Mouse (Mus musculus): ENCODE measurements around the gene Myom1. TPM values are rescaled to one million over a fixed set of nuclear protein-coding genes. Genes with fewer than 3 reads are reported as not detected.

Gene Myom1
- polyA plus RNA-seq, 1 experiment from 2014 or later, result 3.3 TPM

DNA sequence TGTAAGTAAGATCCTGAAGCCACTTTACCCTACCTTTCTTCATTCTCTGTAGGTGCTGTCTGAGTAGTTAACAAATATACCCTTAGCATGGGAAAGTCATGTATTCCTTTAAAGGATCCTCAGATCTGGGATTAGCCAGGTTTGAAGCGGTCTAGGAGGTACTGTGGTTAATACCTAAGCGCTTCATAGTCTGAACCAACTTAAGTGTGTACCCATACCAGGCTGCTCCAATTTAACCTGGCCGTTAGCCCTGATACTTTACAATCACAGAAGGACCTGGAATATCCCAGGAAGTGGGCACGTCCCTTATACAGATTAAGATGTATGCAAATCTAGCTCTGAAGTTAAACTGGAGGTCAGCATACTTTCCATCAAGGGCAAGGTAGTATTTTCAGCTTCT is 89.9 kb downstream of the Myom1 start:
- Histone ChIP-seq H3K27me3 (replicated peaks) (no peaks in the 10 kb centered on the region), H3K4me1 (no peaks in the 10 kb centered on the region), H3K9ac (replicated peaks) (no peak overlapping the region), H3K4me3 (replicated peaks) (no peak overlapping the region), H3K36me3 (no peaks in the 10 kb centered on the region), H3K4me2 (no peak overlapping the region), H3K9me3 (replicated peaks) (no peaks in the 10 kb centered on the region), H3K27ac (replicated peaks) (no peak overlapping the region)
- no peak for ATAC-seq (ENCODE audit: low FRiP score)
- WGBS, result 92% methylated on average over 4 of the region's 4 CpGs

DNA sequence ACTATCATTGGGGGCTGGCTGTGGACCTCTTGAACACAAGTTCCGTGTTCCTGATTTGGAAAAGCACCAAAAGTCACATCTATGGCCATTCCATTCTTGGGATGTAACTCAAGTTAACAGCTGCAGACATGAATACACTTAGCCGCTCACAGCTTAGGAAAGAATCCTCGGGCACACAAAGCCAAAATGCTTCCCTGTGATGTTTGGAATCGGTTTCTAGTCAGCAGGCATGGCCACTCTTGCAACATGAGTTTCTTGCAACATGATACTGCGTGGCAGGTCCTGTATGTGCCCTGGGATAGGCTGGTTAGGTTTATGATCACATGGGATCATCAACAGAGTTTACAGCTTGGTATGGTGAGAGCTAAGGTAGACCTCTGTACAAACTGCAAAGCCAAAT is 91.4 kb downstream of the Myom1 start:
- Histone ChIP-seq H3K4me3 (replicated peaks) (no peak overlapping the region), H3K4me1 (no peaks in the 10 kb centered on the region), H3K27me3 (replicated peaks) (no peaks in the 10 kb centered on the region), H3K36me3 (no peaks in the 10 kb centered on the region), H3K27ac (replicated peaks) (no peak overlapping the region), H3K9me3 (replicated peaks) (no peaks in the 10 kb centered on the region), H3K4me2 (no peak overlapping the region), H3K9ac (replicated peaks) (no peak overlapping the region)
- 85% methylated on average over 5 of the region's 5 CpGs for WGBS
- ATAC-seq (ENCODE audit: low FRiP score), result no peak

DNA sequence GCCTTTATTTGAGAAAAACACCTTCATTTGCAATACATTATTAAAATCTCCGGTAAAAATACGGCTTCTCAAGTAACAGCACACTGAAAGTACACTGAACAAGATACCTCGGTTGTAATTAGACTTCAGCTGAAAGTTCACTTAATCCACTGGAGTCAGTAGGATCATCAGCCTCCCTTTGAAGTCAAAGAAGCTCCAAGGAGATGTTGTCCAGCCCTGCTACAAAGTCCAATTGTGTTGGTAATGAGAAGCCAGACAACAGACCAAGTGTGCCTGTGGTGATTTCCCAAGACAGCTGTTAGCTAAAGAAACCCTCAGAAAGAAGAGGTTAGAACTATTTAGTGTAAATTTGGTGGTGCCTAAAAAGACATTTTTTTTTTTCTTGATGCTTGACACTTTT is 92.0 kb downstream of the Myom1 start:
- H3K9me3 ChIP-seq (replicated peaks), result no peaks in the 10 kb centered on the region
- WGBS, result 69% methylated on average over 3 of the region's 3 CpGs
- H3K4me3 ChIP-seq (replicated peaks), result no peak overlapping the region
- no peak overlapping the region for H3K27ac ChIP-seq (replicated peaks)
- no peak overlapping the region for H3K9ac ChIP-seq (replicated peaks)
- no peaks in the 10 kb centered on the region for H3K4me1 ChIP-seq
- H3K4me2 ChIP-seq, result no peak overlapping the region
- no peaks in the 10 kb centered on the region for H3K27me3 ChIP-seq (replicated peaks)
- ATAC-seq (ENCODE audit: low FRiP score), result no peak
- no peaks in the 10 kb centered on the region for H3K36me3 ChIP-seq

DNA sequence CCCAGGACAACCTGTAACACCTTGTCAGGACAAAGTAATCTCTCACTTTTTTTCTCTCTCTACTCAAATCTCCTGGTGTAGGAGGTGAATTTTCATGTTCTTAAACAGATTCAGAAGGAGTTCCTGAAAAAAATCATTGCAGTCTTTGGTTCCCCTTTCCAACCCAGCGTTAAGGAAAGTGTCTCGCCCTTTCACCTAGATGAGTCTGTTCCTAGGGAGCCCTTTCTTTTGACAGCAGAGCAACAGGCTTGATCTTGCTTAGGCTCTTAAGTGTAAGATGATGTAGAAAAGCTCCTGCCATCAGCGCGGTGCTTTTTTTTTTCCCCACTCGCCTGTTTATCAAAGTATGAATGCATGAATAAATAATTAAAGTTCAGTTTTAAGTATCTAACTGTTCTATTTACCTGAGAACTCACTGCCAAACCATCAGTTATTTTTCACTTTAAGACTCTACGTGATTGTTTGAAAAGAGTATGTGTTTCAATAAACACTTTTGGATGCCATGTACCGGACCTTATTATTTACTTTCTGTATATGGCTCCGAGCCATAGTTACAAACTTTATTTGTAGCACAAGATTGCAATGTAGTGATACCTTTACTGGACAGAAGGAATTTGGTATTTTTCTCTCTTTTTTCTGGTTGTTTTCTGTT is 94.2 kb downstream of the Myom1 start:
- H3K9ac ChIP-seq (replicated peaks), result no peak overlapping the region
- H3K4me2 ChIP-seq, result no peak overlapping the region
- WGBS, result 93% methylated on average over 8 of the region's 8 CpGs
- H3K27me3 ChIP-seq (replicated peaks), result no peaks in the 10 kb centered on the region
- no peaks in the 10 kb centered on the region for H3K9me3 ChIP-seq (replicated peaks)
- no peak for ATAC-seq (ENCODE audit: low FRiP score)
- H3K4me1 ChIP-seq, result no peaks in the 10 kb centered on the region
- no peaks in the 10 kb centered on the region for H3K36me3 ChIP-seq
- no peak overlapping the region for H3K27ac ChIP-seq (replicated peaks)
- no peak overlapping the region for H3K4me3 ChIP-seq (replicated peaks)

DNA sequence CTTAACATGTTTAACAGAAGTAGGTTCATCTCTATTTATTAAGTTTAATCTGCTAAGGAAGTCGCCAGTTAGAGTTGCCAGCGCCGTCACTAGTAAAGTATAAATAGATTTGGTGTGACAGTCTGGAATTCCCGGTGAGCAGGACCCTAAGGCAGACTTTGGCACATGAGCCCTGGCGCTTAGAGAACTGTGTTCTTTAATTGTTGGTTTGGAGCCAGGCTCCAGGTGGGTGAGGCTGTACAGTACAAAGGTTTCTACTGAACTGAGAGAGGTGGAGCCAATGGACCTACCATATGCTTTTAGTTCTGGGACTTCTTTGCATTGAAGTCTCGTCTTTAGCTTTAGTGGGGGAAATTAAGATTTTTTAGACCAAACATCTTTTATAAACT is 94.8 kb downstream of the Myom1 start:
- WGBS, result 87% methylated on average over 6 of the region's 6 CpGs
- no peaks in the 10 kb centered on the region for H3K9me3 ChIP-seq (replicated peaks)
- H3K27ac ChIP-seq (replicated peaks), result no peak overlapping the region
- H3K36me3 ChIP-seq, result no peaks in the 10 kb centered on the region
- no peak for ATAC-seq (ENCODE audit: low FRiP score)
- H3K9ac ChIP-seq (replicated peaks), result no peak overlapping the region
- H3K4me1 ChIP-seq, result no peaks in the 10 kb centered on the region
- no peaks in the 10 kb centered on the region for H3K27me3 ChIP-seq (replicated peaks)
- H3K4me3 ChIP-seq (replicated peaks), result no peak overlapping the region
- no peak overlapping the region for H3K4me2 ChIP-seq

DNA sequence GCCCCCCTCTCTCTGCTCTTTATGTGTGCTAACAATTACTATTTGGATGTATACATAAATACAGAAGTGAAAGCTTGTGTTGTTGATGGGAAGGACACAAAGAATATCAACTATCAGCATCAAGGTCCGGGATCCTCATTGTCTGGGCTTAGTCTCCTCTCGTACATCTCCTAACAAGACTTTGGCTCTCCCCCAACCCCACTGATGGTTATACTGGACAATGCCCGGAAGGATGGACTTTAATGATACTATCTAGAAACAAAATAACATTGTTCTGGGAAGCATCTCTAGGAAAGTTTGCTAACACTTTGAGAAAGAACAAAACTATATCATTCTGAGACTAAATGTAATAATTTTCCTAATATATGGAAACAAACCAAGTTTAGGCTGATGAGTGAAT is 96.2 kb downstream of the Myom1 start:
- H3K9me3 ChIP-seq (replicated peaks), result no peaks in the 10 kb centered on the region
- H3K27me3 ChIP-seq (replicated peaks), result no peaks in the 10 kb centered on the region
- H3K4me2 ChIP-seq, result no peak overlapping the region
- H3K36me3 ChIP-seq, result no peaks in the 10 kb centered on the region
- H3K9ac ChIP-seq (replicated peaks), result no peak overlapping the region
- H3K4me3 ChIP-seq (replicated peaks), result no peak overlapping the region
- H3K27ac ChIP-seq (replicated peaks), result no peak overlapping the region
- WGBS, result 92% methylated on average over 3 of the region's 3 CpGs
- no peak for ATAC-seq (ENCODE audit: low FRiP score)
- H3K4me1 ChIP-seq, result no peaks in the 10 kb centered on the region

DNA sequence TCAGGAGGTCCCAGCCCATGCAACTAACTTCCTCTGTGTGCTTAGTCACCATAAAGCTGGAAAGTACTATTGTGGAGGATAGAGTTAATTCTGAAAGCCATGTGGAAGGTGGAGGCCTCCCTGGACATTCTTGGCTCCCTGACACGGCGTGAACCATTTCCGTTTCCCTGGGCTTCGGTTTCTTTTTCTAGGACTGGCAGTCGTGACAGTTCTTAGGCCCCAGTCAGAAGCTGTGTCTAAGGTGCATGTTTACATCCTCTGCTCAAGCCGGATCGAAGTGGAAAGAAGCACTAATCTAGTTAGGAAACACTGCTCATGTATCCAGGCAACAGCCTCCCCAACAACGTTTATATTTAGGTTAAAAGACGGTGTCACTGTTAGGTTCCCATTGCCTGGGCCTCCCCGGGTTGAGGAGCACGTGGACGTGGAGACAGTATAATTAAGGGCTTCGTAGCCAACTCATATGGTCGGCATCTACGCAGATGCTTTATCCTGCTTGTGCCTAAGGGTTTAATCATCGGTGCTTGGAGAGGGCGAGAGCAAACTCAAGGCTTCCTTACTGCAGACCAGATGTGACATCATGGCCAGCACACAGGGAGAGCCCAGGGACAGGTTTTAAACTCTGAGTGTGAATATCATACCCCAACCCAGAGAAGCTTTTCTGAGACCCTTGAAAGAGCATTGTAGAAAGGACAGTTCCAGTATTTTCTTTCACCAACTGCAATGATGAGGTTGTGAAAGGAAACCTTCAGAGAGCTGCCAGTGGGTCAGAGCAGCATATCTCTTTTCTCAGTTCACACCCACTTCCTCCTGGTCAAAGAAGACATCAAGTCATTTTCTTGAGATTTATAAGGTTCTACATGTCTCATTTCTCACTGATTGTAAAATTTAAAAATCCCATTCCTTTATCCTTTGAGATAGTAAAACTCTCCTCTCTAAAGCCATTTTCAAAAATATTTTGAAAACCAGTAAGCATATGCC is 100.4 kb downstream of the Myom1 start:
- H3K36me3 ChIP-seq, result no peaks in the 10 kb centered on the region
- no peaks in the 10 kb centered on the region for H3K9me3 ChIP-seq (replicated peaks)
- no peaks in the 10 kb centered on the region for H3K4me1 ChIP-seq
- H3K4me2 ChIP-seq, result no peak overlapping the region
- H3K27ac ChIP-seq (replicated peaks), result no peak overlapping the region
- no peaks in the 10 kb centered on the region for H3K27me3 ChIP-seq (replicated peaks)
- 59% methylated on average over 17 of the region's 17 CpGs for WGBS
- no peak overlapping the region for H3K9ac ChIP-seq (replicated peaks)
- H3K4me3 ChIP-seq (replicated peaks), result no peak overlapping the region
- ATAC-seq (ENCODE audit: low FRiP score), result no peak

DNA sequence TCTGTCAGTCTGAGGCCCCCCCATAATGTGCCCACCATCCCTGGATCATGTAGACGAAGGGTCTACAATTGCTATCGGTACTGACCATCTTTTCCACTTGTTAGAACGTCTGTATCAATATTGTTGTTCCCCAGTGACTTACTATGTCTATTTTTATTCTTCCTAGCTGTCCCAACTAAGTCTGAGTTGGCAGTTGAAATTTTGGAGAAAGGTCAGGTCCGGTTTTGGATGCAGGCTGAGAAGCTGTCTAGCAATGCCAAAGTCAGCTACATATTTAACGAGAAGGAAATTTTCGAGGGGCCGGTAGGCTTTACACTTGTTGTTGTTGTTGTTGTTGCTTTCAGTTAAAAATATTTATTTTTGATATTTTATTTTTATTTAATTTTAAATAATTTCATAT is 102.9 kb downstream of the Myom1 start:
- Histone ChIP-seq H3K4me1 (no peaks in the 10 kb centered on the region), H3K4me3 (replicated peaks) (no peak overlapping the region), H3K27me3 (replicated peaks) (no peaks in the 10 kb centered on the region), H3K4me2 (no peak overlapping the region), H3K27ac (replicated peaks) (no peak overlapping the region), H3K9ac (replicated peaks) (no peak overlapping the region), H3K36me3 (no peaks in the 10 kb centered on the region), H3K9me3 (replicated peaks) (no peaks in the 10 kb centered on the region)
- WGBS, result 95% methylated on average over 7 of the region's 7 CpGs
- no peak for ATAC-seq (ENCODE audit: low FRiP score)

DNA sequence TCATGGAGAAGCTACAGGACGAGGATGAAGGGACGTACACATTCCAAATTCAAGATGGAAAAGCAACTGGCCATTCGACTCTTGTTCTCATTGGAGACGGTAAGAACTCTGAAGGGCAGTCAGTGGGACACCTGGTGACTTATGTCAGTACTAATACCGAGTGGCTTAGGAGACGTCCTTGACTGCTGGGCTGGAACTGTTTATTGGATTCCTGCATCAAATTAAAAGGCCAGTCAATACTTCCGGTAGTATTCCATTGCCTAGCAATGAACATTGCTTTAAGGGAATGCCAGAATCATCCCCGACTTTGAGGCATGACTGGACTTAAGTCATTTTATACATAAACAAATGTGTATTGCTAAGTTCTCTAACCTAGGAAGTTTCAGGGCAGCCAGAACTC is 103.8 kb downstream of the Myom1 start:
- Histone ChIP-seq H3K4me2 (no peak overlapping the region), H3K9ac (replicated peaks) (no peak overlapping the region), H3K4me1 (no peaks in the 10 kb centered on the region), H3K9me3 (replicated peaks) (no peaks in the 10 kb centered on the region), H3K27me3 (replicated peaks) (no peaks in the 10 kb centered on the region), H3K27ac (replicated peaks) (no peak overlapping the region), H3K4me3 (replicated peaks) (no peak overlapping the region), H3K36me3 (no peaks in the 10 kb centered on the region)
- no peak for ATAC-seq (ENCODE audit: low FRiP score)
- 83% methylated on average over 8 of the region's 8 CpGs for WGBS

DNA sequence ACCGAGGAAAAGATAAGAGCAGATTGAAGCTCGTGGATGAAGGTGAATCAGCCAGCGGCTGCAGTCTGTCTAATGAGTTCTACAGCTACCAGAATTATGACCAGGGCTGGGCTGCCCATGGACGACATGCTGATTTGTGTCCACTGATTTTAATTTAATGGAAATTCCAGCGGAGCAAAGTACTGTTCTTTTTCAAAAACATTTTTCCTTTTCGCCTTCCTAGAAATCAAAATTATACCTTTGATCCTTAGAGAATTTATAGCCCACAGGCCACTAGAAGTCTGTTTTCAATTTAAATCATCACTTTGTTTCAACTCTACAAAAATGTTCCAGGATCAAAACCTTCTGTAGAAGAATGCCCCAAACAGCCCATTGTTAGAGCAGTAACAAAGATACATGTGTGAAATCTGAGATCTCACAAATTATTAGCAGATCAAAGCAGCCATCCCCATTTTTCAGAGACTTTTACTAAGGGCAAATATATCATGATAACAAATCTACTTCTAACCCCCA is 108.4 kb downstream of the Myom1 start:
- H3K9me3 ChIP-seq (replicated peaks), result no peaks in the 10 kb centered on the region
- H3K4me1 ChIP-seq, result no peaks in the 10 kb centered on the region
- no peaks in the 10 kb centered on the region for H3K27me3 ChIP-seq (replicated peaks)
- H3K9ac ChIP-seq (replicated peaks), result no peak overlapping the region
- H3K27ac ChIP-seq (replicated peaks), result no peak overlapping the region
- no peaks in the 10 kb centered on the region for H3K36me3 ChIP-seq
- no peak for ATAC-seq (ENCODE audit: low FRiP score)
- no peak overlapping the region for H3K4me3 ChIP-seq (replicated peaks)
- H3K4me2 ChIP-seq, result no peak overlapping the region
- WGBS, result 69% methylated on average over 6 of the region's 6 CpGs

DNA sequence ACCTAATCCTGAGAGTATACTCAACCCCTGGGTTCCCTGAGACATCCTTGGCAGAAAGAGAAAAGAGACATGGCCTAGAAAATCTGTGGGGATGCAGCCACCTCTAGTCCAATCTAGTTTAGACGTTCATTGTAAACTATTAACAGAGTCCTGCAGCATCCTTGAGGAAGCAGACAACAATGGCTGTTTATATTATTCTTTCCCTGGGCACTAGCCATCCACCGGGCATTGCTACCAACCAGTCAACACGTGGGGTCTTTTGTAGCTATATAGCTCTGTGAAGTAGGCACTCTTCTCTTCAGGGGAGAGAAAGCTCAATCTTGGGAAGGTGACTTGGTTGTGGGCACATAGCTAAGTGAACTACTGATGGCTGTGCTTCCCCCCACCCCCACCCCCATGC is 110.3 kb downstream of the Myom1 start:
- WGBS, result 78% methylated on average over 3 of the region's 3 CpGs
- ATAC-seq (ENCODE audit: low FRiP score), result no peak

DNA sequence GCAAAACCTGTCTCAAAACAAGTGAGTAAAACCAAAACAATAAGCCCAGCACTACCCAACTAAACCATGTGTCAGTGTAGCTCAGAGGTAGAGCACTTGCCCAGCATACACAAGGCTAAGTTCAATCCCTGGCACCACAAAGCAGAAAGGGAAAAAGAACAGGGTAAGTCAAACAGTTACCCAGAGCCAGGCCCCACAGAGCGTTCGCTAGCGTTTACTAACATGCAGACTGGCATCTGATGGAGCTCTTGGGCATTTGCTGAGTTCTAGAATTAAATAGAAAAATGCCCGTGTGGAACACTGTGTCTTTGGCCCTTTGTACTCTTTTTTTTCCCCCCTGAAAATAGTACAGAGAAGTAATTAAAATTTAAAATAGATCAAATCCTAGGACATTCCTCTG is 111.8 kb downstream of the Myom1 start:
- no peak for ATAC-seq (ENCODE audit: low FRiP score)
- no peaks in the 10 kb centered on the region for H3K9me3 ChIP-seq (replicated peaks)
- H3K27ac ChIP-seq (replicated peaks), result no peak overlapping the region
- WGBS, result 78% methylated on average over 4 of the region's 4 CpGs
- H3K9ac ChIP-seq (replicated peaks), result no peak overlapping the region
- H3K36me3 ChIP-seq, result no peaks in the 10 kb centered on the region
- no peaks in the 10 kb centered on the region for H3K4me1 ChIP-seq
- no peak overlapping the region for H3K4me2 ChIP-seq
- no peaks in the 10 kb centered on the region for H3K27me3 ChIP-seq (replicated peaks)
- H3K4me3 ChIP-seq (replicated peaks), result no peak overlapping the region

More for the DNA sequence above, 110.3 kb downstream of the Myom1 start:
- Histone ChIP-seq H3K4me3 (replicated peaks) (no peak overlapping the region), H3K36me3 (no peaks in the 10 kb centered on the region), H3K4me2 (no peak overlapping the region), H3K9ac (replicated peaks) (no peak overlapping the region), H3K27ac (replicated peaks) (no peak overlapping the region), H3K27me3 (replicated peaks) (no peaks in the 10 kb centered on the region), H3K9me3 (replicated peaks) (no peaks in the 10 kb centered on the region), H3K4me1 (no peaks in the 10 kb centered on the region)

Measured in neural tube, embryonic 15.5 days (tissue).